Mouse (Mus musculus): ENCODE results near the gene Igdcc4.

DNA sequence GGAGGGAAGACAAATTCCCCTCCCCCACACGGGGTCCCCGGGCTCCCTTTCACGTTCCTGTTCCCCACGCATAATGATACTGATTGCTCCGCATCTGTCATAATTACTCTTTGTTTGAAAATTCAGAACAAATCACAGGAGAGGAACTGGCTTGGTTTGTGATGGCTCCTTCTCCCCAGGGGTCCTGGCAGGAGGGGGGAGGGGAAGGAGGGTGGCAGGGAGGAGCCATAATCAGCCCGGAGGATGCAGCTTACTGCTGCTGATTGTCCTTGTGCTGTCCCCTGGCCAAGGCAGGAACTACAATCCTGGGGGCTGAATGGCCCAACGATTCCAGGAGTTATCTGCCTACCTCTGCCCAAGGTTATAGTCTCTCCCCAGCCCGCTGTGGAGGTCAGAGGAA is 55.3 kb downstream of the Igdcc4 start:
- no peak for TF ChIP-seq CTCF (IDR thresholded peaks at IDR 0.05; ENCODE audit: borderline replicate concordance, insufficient read depth, low read length)
- no peak for TF ChIP-seq POLR2A (IDR thresholded peaks at IDR 0.05; ENCODE audit: low read depth, low read length)
